Mouse (Mus musculus) brain, embryonic 14.5 days (tissue): ENCODE data around the gene 1810062G17Rik. TPM values are rescaled to one million over a fixed set of nuclear protein-coding genes. Genes with fewer than 3 reads are reported as not detected.

Experiments used
- DNase-seq: peaks from one replicate; pipeline ENCODE4 v3.0.0-alpha.2; 2011; ENCODE audit warnings: low read depth
- CTCF ChIP-seq: fragments of 200-500 bp; IDR thresholded peaks from 2 replicates; pipeline ENCODE4 v1.5.1; 2012; ENCODE audit warnings: inconsistent platforms, mild to moderate bottlenecking, moderate library complexity, borderline replicate concordance; ENCODE audit not compliant: insufficient read depth, insufficient read length; ENCODE audit errors: extremely low read depth
- POLR2A ChIP-seq: fragments of 200-500 bp; IDR thresholded peaks from 2 replicates; pipeline ENCODE4 v1.6.1; 2012; ENCODE audit warnings: mild to moderate bottlenecking, inconsistent platforms, borderline replicate concordance; ENCODE audit not compliant: poor library complexity, insufficient read depth, insufficient read length, severe bottlenecking; ENCODE audit errors: extremely low read depth
- polyA plus RNA-seq: library from polyadenylated mRNA; depleted of rRNA; stranded (reverse); fragments of >200 nt; gene quantifications from 2 replicates; pipeline ENCODE4 v1.2.3, GENCODE M21; 2012; rRNA removed

The 1810062G17Rik gene
- 0.33 and 0.37 TPM in 2 replicates for polyA plus RNA-seq

DNA sequence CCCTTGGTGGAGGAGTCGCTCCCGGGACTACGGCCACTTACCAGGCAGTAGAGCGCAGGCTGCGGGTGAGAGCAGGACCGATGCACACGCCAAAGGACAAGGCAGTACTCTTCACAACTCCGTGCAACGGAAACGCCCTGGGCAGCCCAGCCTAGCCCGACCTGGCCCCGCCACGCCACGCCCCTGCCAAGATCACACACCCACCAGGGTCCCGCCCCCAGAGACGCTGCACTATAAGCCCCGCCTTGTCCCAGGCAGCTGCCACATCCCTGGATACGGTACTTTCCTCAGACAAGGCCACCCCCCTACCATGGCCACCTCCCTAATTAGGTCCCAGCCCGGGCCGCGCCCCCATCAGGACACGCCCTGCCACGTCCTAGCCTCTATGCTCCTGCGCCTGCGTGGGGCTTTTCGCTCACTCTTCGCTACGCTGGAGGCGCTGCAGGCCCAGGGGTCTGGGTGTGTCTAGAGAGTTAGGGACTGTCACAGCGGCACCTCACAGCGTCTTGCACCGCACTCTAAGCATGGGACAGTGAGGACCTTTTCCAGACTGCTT is at the start of gene 1810062G17Rik, which contains the start of gene Anxa5:
Gene 1810062G17Rik (plus strand): TSS at position 406 of the 556 bp plus-strand sequence.
Gene Anxa5 (minus strand): TSS at position 363 of the 556 bp plus-strand sequence.
- peak; percentile 20; the same call in 1 of the 2 replicates for TF ChIP-seq POLR2A
- 0 out of 2 replicates have a peak, but pooled peaks have one; percentile 36 for TF ChIP-seq CTCF

DNA sequence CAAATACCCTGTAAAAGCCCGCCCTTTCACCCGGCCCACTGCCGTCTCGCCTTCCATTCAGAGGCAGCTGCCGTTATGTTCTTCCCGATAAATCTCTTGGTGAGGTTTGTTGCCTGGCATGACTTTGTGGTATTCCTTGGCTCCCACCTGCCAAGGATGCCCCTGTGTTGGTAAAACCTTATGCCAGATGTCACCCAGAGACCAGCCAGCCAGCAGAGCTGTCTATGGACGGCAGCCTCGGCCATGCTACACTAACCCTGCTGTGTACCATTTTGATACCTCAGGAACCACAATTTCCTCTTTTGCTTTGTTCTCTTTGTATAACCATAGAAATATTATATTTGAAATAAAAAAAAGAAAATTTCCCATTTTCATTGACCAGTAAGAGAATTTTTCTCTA is 48.4 kb upstream of the 1810062G17Rik start:
- no peak for DNase-seq
- no peak for TF ChIP-seq CTCF
- no peak for TF ChIP-seq POLR2A

More for the DNA sequence above, at the start of gene 1810062G17Rik, which contains the start of gene Anxa5:
- DNase-seq, result peak; percentile 95

DNA sequence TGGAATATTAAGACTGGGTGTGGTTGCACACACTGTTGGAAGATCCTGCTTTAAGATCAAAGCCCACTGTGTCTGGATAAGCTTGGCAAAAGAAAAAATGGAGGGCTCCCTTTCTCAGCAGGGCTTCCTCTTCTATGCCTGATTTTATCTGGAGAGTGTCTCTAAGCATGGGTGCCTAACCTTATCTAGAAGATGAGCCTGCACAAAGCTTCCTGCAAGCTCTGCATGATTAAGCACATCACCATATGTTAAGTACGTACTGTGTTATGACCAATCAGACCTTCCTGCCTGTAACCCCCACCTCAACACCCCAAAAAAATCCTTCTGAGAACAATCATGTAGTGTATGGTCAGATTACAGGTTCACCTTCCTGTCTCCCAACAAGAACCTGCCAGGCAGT is 45.4 kb upstream of the 1810062G17Rik start:
- TF ChIP-seq POLR2A (no peak), CTCF (no peak)
- DNase-seq, result no peak

DNA sequence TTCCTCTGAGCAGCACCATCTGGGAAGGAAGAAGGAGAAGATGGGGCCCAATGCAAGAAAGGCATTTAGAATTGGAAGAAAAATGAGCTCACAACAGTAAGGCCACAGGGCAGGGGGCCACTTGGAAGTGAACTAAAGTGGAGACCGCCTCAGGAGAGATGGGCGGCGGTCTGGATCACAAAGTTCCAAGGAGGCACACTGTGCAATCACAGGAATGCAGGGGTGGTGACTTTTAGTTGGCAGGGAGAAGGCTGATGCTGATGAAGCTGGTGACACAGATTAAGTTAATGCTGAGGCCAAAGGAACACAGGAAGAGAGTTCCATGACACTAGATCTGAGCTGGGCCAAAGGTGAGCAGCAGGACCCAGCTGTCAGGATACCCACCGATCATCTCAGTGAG is 35.5 kb upstream of the 1810062G17Rik start:
- no peak for DNase-seq
- TF ChIP-seq POLR2A, result no peak
- TF ChIP-seq CTCF, result no peak

DNA sequence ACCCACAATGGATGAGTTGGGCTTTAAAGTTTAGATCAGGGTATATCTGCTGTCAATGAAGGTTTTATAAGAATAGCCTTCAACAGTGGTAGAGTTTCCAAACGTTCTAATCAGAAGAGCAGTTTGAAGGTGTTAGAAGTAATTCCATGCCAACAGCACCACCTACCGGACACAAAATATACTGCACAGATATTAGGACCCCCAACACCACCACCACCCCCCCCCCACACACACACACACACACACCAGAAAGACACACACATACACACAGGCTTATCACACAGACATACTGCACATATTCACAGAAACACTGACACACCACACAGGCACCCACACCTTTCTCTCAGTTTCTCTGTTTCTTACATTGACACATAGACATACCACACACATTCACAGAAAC is 33.3 kb upstream of the 1810062G17Rik start:
- peak; percentile 80 for DNase-seq
- TF ChIP-seq CTCF (peak; percentile 69; the same call in 1 of the 2 replicates), POLR2A (no peak)

DNA sequence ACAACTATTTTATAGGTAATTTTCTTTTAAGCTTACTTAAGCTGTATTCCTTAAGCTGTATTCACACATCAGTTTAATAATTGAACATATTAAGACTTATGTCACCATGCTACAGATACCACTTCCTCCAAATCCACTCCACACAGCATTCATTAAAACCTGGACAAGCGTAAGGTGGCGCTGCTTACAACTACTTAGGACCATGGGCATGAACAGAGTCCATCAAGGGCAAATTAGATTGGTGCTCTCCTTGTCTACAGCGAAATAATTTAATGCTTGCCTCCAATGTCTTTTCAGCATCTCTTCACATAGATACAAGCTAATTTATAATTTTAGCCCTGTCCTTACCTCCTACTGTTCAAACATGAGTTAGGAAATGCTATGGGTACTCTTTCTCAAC is 29.7 kb upstream of the 1810062G17Rik start:
- DNase-seq, result no peak
- no peak for TF ChIP-seq CTCF
- no peak for TF ChIP-seq POLR2A

DNA sequence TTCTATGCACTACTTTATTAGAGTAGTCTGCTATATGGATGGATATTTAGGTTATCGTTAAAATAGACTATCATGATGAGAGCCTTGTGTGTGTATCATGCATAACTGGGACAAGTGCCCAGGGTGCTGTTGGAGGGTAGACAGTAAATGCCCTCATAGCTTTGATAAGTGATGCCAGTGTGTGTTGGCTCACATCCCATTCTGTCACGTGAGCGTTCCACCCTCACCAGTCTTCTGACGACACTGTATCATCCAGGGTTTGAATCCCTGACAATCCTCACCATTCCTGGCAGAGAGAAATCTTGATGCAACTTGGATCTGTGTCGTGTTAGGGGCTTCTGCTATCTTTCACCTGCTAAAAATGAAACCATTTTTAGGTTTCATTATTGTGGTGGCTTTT is 29.2 kb upstream of the 1810062G17Rik start:
- TF ChIP-seq POLR2A (no peak), CTCF (no peak)
- peak; percentile 18 for DNase-seq

DNA sequence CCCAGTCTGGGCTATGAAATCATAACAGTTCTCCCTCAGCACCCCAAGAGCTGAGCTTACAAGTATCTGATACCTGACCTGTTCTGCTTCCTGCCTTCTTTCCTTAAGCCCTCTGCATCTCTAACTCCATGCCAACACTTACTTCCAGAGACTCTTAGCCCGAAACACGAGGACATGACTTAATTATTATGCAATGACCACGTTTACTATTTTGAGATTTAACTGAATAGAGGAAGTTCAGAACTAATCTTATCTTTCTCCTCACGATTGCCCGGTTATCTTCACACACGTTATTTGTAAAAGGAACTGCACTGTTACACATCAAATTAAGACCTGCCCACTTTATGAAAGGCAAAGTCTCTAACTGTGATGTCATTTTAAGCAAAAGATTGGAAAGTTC is 28.8 kb upstream of the 1810062G17Rik start:
- DNase-seq, result no peak
- no peak for TF ChIP-seq CTCF

DNA sequence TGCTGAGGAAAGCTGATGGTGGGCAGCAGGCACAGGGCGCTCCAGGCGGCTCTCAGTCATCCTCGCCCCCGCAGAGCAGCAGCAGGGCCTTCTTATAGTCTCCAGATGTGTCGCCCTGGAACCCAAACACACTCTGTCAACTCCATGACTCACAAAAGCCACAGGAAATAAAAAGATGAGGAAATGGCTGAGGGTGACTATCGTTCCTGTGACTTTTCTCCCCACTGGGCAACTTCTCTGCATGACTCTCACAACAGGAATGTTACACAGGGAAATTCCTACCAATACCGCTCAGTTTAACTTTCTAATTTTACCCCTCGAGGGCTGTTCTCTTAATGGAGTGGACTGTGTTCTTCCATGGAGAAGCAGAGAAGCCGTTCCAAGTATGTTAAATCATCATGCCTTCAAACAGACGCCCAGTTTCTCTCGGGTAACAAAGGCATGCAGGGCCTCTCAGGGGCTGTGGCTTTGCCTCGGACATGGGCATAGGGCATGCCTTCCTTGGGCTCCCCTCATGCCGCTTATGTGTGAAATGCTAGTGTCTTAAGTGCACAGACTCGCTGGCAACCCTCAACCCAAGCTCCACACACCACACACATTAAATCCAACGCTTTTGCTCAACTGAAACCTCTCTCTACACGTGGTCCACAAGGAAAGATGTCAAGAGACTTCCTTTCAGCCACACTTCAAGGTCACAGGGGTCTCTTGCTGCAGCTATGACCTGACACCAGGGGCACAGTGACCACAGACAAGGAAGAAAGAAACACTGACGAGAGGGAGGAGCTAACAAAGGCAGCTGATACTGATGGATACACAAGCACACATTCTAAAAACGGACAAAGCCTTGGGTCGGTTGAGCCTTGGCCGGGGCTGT is 26.2 kb upstream of the 1810062G17Rik start:
- TF ChIP-seq POLR2A (no peak), CTCF (no peak)
- DNase-seq, result no peak

DNA sequence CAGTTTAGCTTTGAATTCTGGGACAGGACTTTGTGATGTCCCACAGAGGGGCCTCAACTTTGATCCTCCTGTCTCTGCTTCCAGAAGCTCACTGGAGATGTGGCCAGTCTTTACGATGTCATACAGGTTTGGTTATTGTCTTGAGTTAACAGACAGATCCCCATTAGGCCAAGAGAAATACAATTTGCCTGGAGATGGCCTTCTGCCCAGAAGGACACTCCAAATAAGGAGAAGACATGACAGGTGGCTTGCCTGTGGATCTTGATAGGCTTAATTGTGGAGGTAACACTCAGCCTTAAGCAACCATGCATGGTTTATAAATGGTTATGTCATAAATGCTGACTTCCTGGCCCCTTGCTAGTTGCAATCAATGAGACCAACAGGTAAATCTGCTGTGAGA is 23.2 kb upstream of the 1810062G17Rik start:
- TF ChIP-seq CTCF (no peak), POLR2A (no peak)
- DNase-seq, result no peak

DNA sequence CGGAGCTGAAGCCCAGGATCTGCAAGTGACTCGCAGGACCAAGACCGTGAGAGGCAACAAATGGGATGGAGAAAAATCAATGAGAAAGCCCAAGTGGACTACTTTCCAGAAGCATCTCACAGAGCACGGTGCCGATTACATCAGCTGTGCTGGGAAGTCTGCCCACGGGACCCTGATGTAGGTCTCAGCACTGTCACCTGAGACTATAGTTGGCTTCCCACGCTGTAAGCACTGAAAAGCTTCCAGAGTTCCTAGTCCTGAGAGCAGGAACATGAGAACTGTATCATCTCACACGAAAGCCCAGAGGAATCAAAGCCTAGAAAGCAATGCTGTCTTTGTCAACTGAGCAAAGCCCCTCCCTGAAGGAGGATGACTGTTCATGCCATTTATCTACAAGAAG is 20.6 kb upstream of the 1810062G17Rik start:
- TF ChIP-seq POLR2A (no peak), CTCF (no peak)
- DNase-seq, result no peak
